Mouse (Mus musculus): Measurements from ENCODE around the gene Ccl26.
A peak's percentile ranks its signal among the peaks of the same experiment; 100 is the strongest.
"Not testable (repeated sequence)": the region's sequence is repeated elsewhere in the genome, so short reads cannot be mapped to it uniquely, and the experiment has no call there.

Gene Ccl26

GRCm38 (mm10) chr5:135563469-135563868 lies at the start of gene Ccl26:
Ccl26 (minus strand) TSS chr5:135563569.
- no peak for DNase-seq

- no peak for DNase-seq
Measured at GRCm38 (mm10) chr5:135609794-135610193, 46.4 kb upstream of the Ccl26 start.

- no peak for DNase-seq
Measured at GRCm38 (mm10) chr5:135607581-135607980, 44.2 kb upstream of the Ccl26 start.

DNA sequence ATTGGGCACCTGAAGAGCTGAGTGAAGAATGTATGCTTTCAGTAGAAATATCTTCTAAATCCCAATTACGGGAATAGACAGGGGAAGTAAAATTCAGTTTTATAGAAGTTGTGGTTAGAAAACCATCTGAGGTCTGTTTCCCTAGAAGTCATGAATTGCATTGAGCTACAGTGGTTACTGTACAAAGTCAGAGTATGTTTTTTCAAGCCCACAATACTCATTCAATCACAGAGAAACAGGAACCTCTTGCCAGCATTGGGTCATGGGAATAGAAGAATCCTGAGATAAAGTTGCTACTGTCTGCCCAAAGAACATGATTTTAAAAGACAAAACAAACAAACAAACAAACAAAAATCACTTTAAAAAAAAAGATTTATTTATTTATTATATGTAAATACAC lies 43.3 kb upstream of the Ccl26 start:
- DNase-seq = not testable (repeated sequence)

- DNase-seq = not testable (repeated sequence)
Measured at GRCm38 (mm10) chr5:135604643-135605042, 41.3 kb upstream of the Ccl26 start.

GRCm38 (mm10) chr5:135589996-135590784 lies 26.8 kb upstream of the Ccl26 start:
- peak; percentile 60 for DNase-seq

GRCm38 (mm10) chr5:135587764-135588163 lies 24.4 kb upstream of the Ccl26 start:
- DNase-seq = no peak

DNA sequence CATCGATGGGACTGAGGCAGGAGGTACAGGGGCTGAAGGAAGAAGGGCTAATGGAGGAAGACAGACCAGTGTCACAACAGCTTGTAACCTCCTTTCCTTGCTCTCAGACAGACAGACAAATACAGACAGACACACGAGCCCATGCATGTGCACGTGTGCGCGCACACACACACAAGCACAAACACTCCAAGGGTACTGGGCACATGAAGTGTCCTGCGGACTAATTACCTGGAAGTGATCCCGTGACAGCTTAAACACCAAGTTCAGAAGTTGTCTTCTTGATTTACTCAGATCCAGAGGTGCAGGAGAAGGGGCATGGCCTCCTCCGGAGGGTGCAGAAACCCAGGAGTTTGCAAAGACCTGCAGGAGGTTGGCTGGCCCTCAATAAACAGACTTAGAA lies 22.3 kb upstream of the Ccl26 start:
- no peak for DNase-seq

DNA sequence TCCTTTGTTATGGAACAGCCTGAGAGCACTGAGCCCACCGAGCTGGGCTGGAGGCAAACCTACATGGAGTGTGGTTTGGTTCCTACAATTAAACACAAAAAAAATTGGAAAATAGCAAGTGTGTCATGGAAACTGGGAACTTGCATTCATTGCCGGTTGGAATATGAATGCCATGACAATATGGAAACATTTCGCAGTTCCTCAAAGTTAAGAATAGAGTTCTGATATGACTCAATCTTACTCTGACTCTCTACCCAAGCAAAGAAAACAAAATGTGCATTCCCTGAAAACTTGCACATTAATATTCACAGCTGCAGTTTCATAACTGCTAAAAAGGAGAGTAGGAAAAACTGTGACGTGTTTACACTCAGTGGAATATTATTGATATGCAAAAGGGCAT lies 19.0 kb upstream of the Ccl26 start:
- no peak for DNase-seq

GRCm38 (mm10) chr5:135579331-135579751 lies 16.0 kb upstream of the Ccl26 start:
- no peak for DNase-seq

- no peak for DNase-seq
Measured at GRCm38 (mm10) chr5:135576055-135576454, 12.7 kb upstream of the Ccl26 start.

DNA sequence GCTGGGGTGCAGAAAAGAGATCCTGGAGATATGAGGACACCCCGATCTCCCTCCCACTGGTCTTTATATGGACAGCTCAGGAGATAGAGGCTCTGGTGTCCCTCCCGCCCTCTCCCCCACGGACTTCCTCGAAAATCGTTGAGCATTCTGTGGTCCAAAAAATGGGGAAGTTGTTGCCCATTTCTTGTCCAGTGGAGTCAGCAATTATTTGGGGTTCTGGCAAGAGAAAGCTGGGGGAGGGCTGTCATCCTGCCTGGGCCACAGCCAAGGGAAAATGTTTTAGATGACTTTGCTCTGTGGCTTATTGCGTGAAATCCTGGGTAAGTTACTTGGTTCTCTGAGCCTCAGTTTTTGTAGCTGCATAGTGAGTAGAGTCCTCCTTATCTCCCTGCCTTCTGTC lies 9.6 kb upstream of the Ccl26 start, which contains the start of gene Ccl24:
Ccl24 (minus strand) TSS at position 44 of the 400 bp plus-strand sequence.
- peak; percentile 29 for DNase-seq

GRCm38 (mm10) chr5:135568698-135569097 lies 5.3 kb upstream of the Ccl26 start:
- no peak for DNase-seq

DNA sequence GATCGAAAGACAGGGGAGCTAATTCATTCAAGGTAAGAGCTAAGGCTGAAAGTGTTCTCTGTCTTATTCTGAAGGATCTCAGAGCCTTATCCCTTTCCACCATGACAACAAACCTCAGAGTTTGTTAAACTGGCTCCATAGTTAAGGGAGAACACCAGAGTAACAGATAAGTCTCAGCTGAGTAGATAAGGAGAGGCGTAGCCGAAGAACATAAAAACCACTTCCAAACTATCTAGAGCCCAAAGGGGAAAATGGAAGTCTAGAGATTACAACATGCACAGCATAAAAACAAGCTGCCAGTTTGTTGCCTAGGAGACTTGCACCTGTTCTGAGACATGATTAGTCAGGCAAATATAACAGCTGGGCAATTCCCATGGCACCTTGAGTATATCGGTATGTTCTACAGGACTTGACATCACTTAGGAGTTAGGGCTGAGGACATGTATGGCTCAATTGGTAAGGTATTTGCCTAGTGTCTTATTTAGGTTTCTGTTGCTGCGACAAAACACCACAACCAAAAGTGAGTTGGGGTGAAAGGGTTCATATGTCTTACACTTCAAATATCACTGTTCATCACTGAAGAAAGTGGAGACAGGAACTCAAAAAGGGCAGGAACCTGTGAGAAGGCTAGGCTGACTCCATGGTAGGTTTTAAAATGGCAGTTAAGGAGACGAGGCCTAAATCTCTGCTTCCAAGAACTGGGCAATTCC lies 4.3 kb upstream of the Ccl26 start:
- no peak for DNase-seq

- DNase-seq = no peak
Measured at GRCm38 (mm10) chr5:135557671-135558070, 5.7 kb downstream of the Ccl26 start.

GRCm38 (mm10) chr5:135557051-135557450 lies 6.3 kb downstream of the Ccl26 start:
- DNase-seq = no peak

GRCm38 (mm10) chr5:135556259-135556658 lies 7.1 kb downstream of the Ccl26 start:
- no peak for DNase-seq

- DNase-seq = no peak
Measured at GRCm38 (mm10) chr5:135551591-135551990, 11.8 kb downstream of the Ccl26 start.

- peak; percentile 42 for DNase-seq
Measured at GRCm38 (mm10) chr5:135550910-135551309, 12.5 kb downstream of the Ccl26 start.

DNA sequence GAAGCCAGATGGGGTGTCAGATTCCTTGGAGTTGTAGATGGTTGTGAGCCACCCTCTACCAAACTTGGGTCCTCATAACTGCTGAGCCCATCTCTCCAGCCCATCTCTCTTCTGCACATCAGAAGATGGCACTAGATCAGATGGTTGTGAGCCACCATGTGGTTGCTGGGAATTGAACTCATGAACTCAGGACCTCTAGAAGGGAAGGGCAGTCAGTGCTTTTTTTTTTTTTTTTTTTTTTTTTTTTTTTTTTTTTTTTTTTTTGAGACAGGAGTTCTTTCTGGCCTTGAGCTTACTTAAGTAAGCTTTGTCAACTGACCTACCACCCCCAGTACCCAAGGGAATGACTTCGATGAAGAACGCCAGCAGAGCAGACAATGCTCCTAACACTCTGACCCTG lies 15.4 kb downstream of the Ccl26 start:
- DNase-seq = no peak

DNA sequence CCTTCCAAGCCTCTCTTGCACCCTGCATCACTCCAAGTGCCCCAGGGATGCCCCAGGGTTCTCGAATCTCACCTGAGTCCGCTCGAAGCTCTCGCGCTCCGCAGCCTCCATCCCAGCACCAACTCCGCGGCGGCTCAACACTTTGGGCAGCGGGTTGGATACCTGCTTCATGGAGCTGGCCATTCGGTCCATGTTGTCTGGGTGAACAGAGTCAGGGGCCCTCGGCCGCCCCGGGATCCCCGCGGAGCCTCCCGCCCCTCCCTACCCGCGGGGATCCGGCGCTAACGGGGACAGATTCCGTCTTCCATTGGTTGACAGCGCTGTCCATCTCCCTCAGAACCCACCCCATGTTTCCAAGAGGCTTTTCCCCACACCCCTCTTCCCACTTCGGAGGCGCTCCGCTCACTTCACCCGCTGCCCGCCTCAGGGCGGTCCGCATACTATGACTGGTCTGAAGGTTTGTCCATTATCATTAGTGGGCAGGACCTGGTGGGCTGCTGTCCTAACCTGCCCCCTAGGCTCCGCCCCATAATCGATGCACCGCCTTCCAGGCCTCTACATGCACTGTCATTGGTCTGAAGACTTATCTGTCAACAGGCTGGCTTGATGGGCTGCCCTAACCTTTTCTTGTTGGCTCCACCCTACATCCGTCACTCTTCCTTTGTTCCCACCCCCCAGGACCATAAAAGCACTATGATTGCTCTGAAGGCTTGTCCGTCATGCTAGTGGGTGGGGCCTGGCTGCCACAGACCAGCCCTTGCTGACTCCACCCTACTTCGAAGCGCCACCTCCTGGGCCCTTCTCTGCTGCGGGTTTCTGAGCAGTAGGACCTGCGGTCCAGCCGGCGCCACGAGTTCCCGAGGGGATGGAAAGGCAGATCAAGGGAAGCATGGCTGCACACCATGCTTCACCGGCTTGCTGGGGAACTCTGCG lies 18.2 kb downstream of the Ccl26 start, which contains the start of gene Hip1:
Hip1 (minus strand) TSS at position 256 of the 933 bp plus-strand sequence.
- DNase-seq = peak; percentile 100

DNA sequence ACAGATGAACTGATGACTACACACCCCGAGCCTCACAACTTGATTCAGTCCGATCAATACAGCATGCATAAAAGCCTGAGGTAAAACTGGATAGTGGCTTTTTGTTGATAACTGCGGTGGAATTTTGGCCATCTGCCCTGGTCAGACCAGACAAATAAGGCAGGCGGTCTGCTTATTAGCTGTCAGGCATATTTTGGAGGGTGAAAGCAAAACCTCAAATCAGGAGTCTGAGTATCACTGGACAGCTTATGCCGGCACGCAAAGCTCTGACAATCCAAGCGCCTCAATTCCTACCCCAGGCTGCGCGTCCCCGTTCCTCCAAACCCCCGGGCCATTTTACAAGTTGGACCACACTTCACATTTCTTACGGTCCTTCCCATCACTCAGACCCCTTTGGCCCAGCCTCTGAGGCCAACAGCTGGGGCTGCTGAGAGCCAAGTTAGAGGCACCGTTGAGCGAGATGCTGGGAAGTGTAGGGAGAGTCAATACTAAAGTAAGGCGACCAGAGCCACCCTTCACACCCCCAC lies 19.3 kb downstream of the Ccl26 start:
- DNase-seq = peak; percentile 38

GRCm38 (mm10) chr5:135537794-135538214 lies 25.6 kb downstream of the Ccl26 start:
- DNase-seq = no peak
